Mouse (Mus musculus): Measurements from ENCODE around the gene Mfap2. TPM values are rescaled to one million over a fixed set of nuclear protein-coding genes. Genes with fewer than 3 reads are reported as not detected.

Gene Mfap2
- polyA plus RNA-seq, 1 experiment from 2014 or later = 260 TPM

Other genes starting within 250 kb of the Mfap2 start
- 0.54 and 0.55 TPM in 2 replicates for gene Padi4, start 236.2 kb upstream of the Mfap2 start, polyA plus RNA-seq (2016; fragmentation: Nextera tagmentation; extraction: Ambion mirVana)
- gene Padi3, start 199.8 kb upstream of the Mfap2 start, polyA plus RNA-seq (2016; fragmentation: Nextera tagmentation; extraction: Ambion mirVana) = 0.10 and 0.15 TPM in 2 replicates
- 0.04 and 0.06 TPM in 2 replicates for gene Padi1, start 164.6 kb upstream of the Mfap2 start, polyA plus RNA-seq (2016; fragmentation: Nextera tagmentation; extraction: Ambion mirVana)
- gene Padi2, start 104.1 kb upstream of the Mfap2 start, polyA plus RNA-seq (2016; fragmentation: Nextera tagmentation; extraction: Ambion mirVana) = 0.15 and 1.4 TPM in 2 replicates
- gene Sdhb, start 49.2 kb upstream of the Mfap2 start, polyA plus RNA-seq (2016; fragmentation: Nextera tagmentation; extraction: Ambion mirVana) = 429 and 455 TPM in 2 replicates
- 42.5 and 56.5 TPM in 2 replicates for gene Atp13a2, start 23.5 kb upstream of the Mfap2 start, polyA plus RNA-seq (2016; fragmentation: Nextera tagmentation; extraction: Ambion mirVana)
- gene Crocc, start 50.1 kb downstream of the Mfap2 start, polyA plus RNA-seq (2016; fragmentation: Nextera tagmentation; extraction: Ambion mirVana) = 10.8 and 11.0 TPM in 2 replicates
- 54.8 TPM in 2 replicates for gene Necap2, start 67.9 kb downstream of the Mfap2 start, polyA plus RNA-seq (2016; fragmentation: Nextera tagmentation; extraction: Ambion mirVana)
- 0.05 and 0.20 TPM in 2 replicates for gene Spata21, start 77.9 kb downstream of the Mfap2 start, polyA plus RNA-seq (2016; fragmentation: Nextera tagmentation; extraction: Ambion mirVana)
- gene Szrd1, start 129.4 kb downstream of the Mfap2 start, polyA plus RNA-seq (2016; fragmentation: Nextera tagmentation; extraction: Ambion mirVana) = 35.2 and 36.3 TPM in 2 replicates
- 24.2 and 25.3 TPM in 2 replicates for gene Fbxo42, start 137.5 kb downstream of the Mfap2 start, polyA plus RNA-seq (2016; fragmentation: Nextera tagmentation; extraction: Ambion mirVana)
- 7.4 and 7.5 TPM in 2 replicates for gene Rsg1, start 203.5 kb downstream of the Mfap2 start, polyA plus RNA-seq (2016; fragmentation: Nextera tagmentation; extraction: Ambion mirVana)
- 0.64 and 1.4 TPM in 2 replicates for gene Arhgef19, start 229.1 kb downstream of the Mfap2 start, polyA plus RNA-seq (2016; fragmentation: Nextera tagmentation; extraction: Ambion mirVana)

All from midbrain, embryonic 10.5 days (tissue).